Mouse (Mus musculus): ENCODE measurements at regions not wholly inside any gene's neighbourhood (a gene's known extent, or its start where the extent isn't known, plus 50 kb on each side); places are given as distances from the start of the nearest gene placed in this dataset.

DNA sequence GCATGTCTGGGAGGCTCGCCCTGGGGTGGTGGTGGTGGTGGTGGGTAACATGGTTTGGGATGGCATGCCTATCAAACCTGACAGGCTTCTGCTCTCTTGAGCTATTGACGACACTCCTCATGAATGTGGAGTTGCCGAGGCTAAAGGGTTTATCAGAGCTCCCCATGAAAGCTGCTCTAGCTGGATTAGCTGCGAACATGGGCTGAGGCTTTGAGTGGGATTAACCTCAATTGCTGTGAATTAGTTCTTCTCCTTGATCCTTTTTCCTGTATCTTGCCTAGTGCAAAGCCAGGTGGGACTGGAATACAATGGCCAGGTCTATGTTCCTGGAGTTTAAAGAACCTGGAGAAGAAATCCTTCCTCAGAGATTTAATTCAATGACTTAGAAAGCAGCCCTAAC, 150.6 kb downstream of the Nmur2 start:
- Histone ChIP-seq H3K36me3 (no peaks in the 10 kb centered on the region), H3K9me3 (replicated peaks) (no peaks in the 10 kb centered on the region), H3K27ac (no peak overlapping the region), H3K4me1 (no peaks in the 10 kb centered on the region), H3K4me2 (no peak overlapping the region), H3K4me3 (replicated peaks) (no peak overlapping the region), H3K27me3 (no peaks in the 10 kb centered on the region), H3K9ac (no peak overlapping the region)
- ATAC-seq (replicated peaks; ENCODE audit: low FRiP score), result no peak
- 84% methylated on average over 4 of the region's 4 CpGs for WGBS

DNA sequence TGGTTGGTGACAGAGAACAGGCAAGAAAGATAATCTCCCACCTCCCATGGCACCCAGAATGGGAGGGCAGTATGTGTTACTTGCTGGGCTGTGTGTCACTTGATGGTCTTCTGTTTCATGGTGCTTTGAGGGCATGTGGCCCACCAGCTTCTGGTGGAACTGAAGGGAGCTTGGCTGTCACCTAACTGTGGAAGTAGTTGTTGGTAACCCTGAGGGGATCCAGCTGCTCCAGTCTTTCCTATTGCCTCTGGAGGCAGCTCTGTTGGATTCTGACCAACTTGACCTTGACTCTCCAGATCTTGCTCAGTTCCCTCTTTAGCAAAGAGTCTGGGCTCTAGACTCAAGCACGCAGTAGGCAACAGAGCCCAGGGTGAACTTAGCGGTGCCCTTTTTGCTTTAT, 162.2 kb downstream of the Nmur2 start:
- no peak overlapping the region for H3K27ac ChIP-seq
- no peak overlapping the region for H3K4me2 ChIP-seq
- H3K36me3 ChIP-seq, result no peaks in the 10 kb centered on the region
- no peak overlapping the region for H3K4me3 ChIP-seq (replicated peaks)
- 92% methylated on average over 2 of the region's 2 CpGs for WGBS
- H3K4me1 ChIP-seq, result no peaks in the 10 kb centered on the region
- no peaks in the 10 kb centered on the region for H3K27me3 ChIP-seq
- ATAC-seq (replicated peaks; ENCODE audit: low FRiP score), result no peak
- no peaks in the 10 kb centered on the region for H3K9me3 ChIP-seq (replicated peaks)
- H3K9ac ChIP-seq, result no peak overlapping the region

DNA sequence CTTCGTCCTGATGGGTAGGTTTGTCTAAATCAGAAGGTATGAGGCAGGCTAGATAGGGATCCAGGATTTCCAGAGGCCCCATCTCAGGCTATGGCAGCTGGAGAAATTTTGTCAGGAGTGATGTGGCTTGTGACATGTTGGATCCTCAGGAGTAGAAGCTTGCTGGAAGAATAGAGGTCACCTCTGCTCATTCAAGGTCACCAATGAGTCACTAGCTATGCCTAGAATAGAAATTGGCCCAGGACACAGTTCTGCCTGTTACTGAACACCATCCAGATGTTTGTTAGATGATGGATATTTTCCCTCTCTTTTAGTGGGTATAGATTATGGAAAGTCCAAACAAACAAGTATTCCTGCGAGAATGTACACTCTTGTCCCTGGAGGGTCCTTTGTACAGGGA, 173.7 kb downstream of the Nmur2 start:
- Histone ChIP-seq H3K9me3 (replicated peaks) (no peaks in the 10 kb centered on the region), H3K4me3 (replicated peaks) (no peak overlapping the region), H3K9ac (no peak overlapping the region), H3K27me3 (no peaks in the 10 kb centered on the region), H3K27ac (no peak overlapping the region), H3K4me1 (no peaks in the 10 kb centered on the region), H3K4me2 (no peak overlapping the region), H3K36me3 (no peaks in the 10 kb centered on the region)
- no peak for ATAC-seq (replicated peaks; ENCODE audit: low FRiP score)
- 69% methylated on average over 2 of the region's 2 CpGs for whole genome bisulfite sequencing

DNA sequence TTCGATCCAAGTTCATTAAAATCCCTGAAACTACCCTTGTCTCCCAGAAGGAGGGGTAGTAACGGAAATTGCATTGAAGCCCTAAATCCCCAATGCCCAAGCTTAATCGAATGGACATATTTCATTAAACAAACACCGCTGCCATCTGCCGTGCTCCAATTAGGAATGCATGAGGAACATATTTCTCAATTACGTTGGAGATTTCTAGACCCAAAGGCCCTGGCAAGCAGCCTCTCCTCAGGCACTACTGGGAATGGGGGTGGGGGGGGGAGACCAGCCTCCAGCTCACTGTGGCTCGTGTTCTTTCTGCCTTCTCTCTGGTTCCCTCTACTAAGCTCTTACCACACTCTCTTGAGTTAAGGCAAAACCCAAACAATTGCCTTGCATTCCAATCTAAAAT, 181.6 kb downstream of the Nmur2 start:
- no peak overlapping the region for H3K4me3 ChIP-seq (replicated peaks)
- no peak overlapping the region for H3K9ac ChIP-seq
- WGBS, result 85% methylated on average over 7 of the region's 7 CpGs
- H3K9me3 ChIP-seq (replicated peaks), result no peaks in the 10 kb centered on the region
- no peaks in the 10 kb centered on the region for H3K36me3 ChIP-seq
- H3K4me2 ChIP-seq, result no peak overlapping the region
- H3K4me1 ChIP-seq, result no peaks in the 10 kb centered on the region
- no peaks in the 10 kb centered on the region for H3K27me3 ChIP-seq
- no peak for ATAC-seq (replicated peaks; ENCODE audit: low FRiP score)
- H3K27ac ChIP-seq, result no peak overlapping the region

DNA sequence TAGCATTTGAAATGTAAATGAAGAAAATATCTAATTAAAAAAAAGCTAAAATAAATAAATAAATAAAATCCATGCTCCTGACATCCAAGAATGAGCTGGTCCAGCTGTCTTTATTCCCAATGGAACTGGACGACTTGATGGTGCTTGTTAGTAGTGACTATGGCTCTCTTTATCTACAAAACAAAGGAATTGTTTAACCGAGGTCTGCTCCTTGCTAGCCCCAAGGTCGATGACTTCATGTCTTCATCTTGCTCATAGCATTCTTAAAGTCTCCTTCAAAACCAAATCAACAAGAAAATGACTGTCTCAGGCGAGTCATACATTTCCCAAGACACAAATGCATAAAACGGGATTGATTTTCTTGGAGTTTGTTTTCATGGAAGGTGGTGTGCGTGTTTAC, 212.5 kb upstream of the Glra1 start:
- WGBS, result 82% methylated on average over 6 of the region's 6 CpGs

DNA sequence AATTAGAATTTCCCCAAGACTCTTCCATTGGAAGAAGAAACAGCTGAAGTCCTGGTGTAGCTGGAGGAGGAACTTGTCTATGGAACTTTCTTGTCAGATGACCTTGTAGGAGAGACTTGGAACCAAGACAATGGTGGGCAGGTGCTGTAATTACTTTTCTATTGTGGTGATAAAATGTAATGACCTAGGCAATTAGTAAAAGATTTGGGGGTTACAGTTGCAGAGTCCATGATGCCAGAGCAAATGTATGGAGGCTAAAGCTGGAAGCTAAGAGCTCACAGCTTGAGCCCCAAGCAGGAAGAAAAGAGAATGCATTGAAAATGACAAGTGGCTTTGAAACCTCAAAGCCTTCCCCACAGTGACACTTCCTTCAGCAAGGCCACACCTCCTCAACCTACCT, 208.6 kb upstream of the Glra1 start:
- Histone ChIP-seq H3K27me3 (no peaks in the 10 kb centered on the region), H3K27ac (no peak overlapping the region), H3K4me3 (replicated peaks) (no peak overlapping the region), H3K9ac (no peak overlapping the region), H3K36me3 (no peaks in the 10 kb centered on the region), H3K4me1 (no peaks in the 10 kb centered on the region), H3K9me3 (replicated peaks) (no peaks in the 10 kb centered on the region), H3K4me2 (no peak overlapping the region)
- ATAC-seq (replicated peaks; ENCODE audit: low FRiP score), result no peak

More for the DNA sequence above, 212.5 kb upstream of the Glra1 start:
- no peaks in the 10 kb centered on the region for H3K9me3 ChIP-seq (replicated peaks)
- no peaks in the 10 kb centered on the region for H3K36me3 ChIP-seq
- H3K4me3 ChIP-seq (replicated peaks), result no peak overlapping the region
- no peak overlapping the region for H3K27ac ChIP-seq
- no peaks in the 10 kb centered on the region for H3K4me1 ChIP-seq
- ATAC-seq (replicated peaks; ENCODE audit: low FRiP score), result no peak
- H3K9ac ChIP-seq, result no peak overlapping the region
- H3K4me2 ChIP-seq, result no peak overlapping the region
- no peaks in the 10 kb centered on the region for H3K27me3 ChIP-seq

DNA sequence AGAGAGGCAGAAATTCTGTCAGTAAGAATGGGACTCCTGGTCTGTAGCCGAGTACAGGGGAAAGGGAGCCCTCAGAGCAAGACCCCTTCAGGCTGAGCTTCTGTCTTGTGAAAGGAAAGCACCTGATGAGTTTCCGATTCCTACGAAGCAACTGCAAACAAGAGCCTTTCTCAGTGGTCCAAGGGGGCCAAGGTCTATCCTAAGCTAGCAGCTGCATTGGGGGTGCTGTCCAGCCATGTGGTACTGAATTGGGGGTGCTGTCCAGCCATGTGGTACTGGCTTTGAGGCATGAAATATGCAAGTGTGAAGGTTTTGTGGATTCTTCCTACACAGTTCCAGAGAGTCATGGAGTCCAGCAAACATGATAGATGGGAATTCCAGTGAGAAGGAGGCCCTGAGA, 202.7 kb upstream of the Glra1 start:
- Histone ChIP-seq H3K9ac (no peak overlapping the region), H3K4me2 (no peak overlapping the region), H3K4me3 (replicated peaks) (no peak overlapping the region), H3K9me3 (replicated peaks) (no peaks in the 10 kb centered on the region), H3K36me3 (no peaks in the 10 kb centered on the region), H3K4me1 (no peaks in the 10 kb centered on the region), H3K27me3 (no peaks in the 10 kb centered on the region), H3K27ac (no peak overlapping the region)
- no peak for ATAC-seq (replicated peaks; ENCODE audit: low FRiP score)
- WGBS, result 86% methylated on average over 3 of the region's 3 CpGs

DNA sequence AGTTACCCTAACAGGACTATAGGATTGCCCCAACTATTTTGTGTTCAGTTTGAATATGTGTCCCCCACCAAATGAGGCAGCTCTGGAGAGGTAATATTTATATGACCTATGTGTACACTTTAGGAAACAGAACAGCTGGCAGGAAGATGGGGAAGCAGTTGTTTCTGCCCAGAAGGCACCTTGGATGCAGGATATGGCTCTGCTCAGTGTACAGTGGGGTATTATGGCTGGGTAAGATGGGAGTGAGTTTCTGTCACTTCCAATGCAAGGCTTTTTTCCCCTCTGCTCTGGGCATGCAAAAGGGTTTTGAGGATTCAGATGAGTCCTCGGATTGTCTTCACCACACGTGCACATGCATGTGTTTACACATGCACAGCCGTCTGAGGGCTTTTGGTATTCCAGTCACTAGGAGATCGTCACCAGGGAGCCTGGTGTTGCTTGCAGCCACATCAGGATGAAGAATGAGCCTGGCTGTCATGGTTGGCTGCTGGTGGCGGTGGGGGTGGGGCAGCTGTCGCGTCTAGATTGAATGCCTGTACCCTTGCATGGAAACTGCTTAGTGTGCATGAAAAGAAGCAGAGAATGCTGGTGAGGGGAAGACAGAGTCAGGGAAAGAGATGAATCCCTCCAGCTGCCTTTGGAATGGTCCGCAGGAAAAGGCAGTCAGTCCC, 183.3 kb upstream of the Glra1 start:
- WGBS, result 21% methylated on average over 8 of the region's 8 CpGs
- 0 out of 2 replicates have a peak, but pooled peaks have one; percentile 36 for ATAC-seq (replicated peaks; ENCODE audit: low FRiP score)
- no peaks in the 10 kb centered on the region; the same call in 1 of the 2 replicates for H3K4me1 ChIP-seq
- no peak overlapping the region for H3K4me3 ChIP-seq (replicated peaks)
- no peaks in the 10 kb centered on the region for H3K9me3 ChIP-seq (replicated peaks)
- no peak overlapping the region for H3K4me2 ChIP-seq
- H3K27me3 ChIP-seq, result no peaks in the 10 kb centered on the region
- no peak overlapping the region for H3K9ac ChIP-seq
- H3K27ac ChIP-seq, result no peak overlapping the region
- H3K36me3 ChIP-seq, result no peaks in the 10 kb centered on the region

DNA sequence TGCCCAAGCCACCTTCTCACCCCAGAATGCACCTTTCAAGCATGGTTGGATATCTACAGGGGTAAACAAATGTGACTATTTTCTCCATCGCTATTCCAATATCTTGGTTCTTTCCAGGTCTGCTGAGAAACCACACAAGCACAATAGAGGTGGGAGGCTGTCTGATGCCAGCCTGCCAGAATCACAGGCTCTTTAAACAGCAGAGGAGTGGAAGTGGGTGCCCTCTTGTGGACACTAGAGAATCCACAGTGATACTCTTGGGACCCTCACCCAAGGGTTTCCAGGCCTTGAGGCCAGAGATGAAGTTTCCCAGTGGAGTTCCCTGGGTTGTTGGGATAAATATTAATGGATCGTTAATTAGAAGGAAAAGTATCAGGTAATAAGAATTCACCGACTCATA, 181.6 kb upstream of the Glra1 start:
- ATAC-seq (replicated peaks; ENCODE audit: low FRiP score), result no peak

DNA sequence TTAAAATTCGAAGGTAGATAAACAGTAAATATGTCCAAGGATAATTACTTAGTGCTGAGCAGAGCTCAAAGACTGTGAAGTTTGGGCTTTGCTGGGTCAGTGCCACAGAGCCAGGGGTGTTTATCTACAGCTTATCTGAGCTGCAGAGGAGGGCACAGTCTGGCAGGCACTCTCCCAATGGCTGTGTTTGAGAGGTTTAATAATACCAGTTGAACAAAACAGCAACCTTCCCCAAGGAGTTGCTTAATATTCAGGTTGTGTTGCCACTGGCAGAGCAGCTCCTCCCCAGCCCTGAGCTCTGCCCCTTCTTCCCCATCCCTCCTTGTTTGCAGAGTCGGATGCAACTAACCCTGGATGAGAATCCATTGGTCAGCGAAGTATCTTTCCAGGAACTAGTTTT, 173.0 kb upstream of the Glra1 start:
- H3K9ac ChIP-seq, result no peak overlapping the region
- no peaks in the 10 kb centered on the region for H3K4me1 ChIP-seq
- WGBS, result 89% methylated on average over 3 of the region's 3 CpGs
- no peaks in the 10 kb centered on the region for H3K9me3 ChIP-seq (replicated peaks)
- H3K27me3 ChIP-seq, result no peaks in the 10 kb centered on the region
- no peak overlapping the region for H3K4me3 ChIP-seq (replicated peaks)
- H3K36me3 ChIP-seq, result no peaks in the 10 kb centered on the region
- no peak for ATAC-seq (replicated peaks; ENCODE audit: low FRiP score)
- H3K4me2 ChIP-seq, result no peak overlapping the region
- H3K27ac ChIP-seq, result no peak overlapping the region

More for the DNA sequence above, 181.6 kb upstream of the Glra1 start:
- Histone ChIP-seq H3K9me3 (replicated peaks) (no peaks in the 10 kb centered on the region), H3K27ac (no peak overlapping the region), H3K4me3 (replicated peaks) (no peak overlapping the region), H3K4me2 (no peak overlapping the region), H3K36me3 (no peaks in the 10 kb centered on the region), H3K27me3 (no peaks in the 10 kb centered on the region), H3K4me1 (no peaks in the 10 kb centered on the region; the same call in 1 of the 2 replicates), H3K9ac (no peak overlapping the region)
- 80% methylated on average over 3 of the region's 3 CpGs for WGBS

DNA sequence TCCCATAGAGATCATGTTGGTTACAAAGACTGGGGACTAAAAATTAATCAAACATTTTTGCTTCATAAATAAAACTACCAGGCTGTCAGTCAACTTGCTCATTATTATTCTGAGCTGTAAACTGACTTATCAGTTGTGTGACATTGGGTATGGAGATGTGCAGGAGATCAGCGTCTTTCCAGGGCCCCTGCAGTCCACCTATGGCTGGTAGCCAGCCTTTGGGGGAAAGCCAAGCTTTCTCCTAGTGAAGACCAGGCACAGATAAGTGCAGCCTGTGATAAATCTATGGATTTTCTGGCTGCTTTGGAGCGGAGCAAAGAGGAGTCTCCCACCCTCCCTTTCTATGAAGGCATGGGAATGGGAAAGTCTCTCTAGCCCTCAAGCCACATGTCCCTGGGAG, 172.0 kb upstream of the Glra1 start:
- Histone ChIP-seq H3K36me3 (no peaks in the 10 kb centered on the region), H3K4me1 (no peaks in the 10 kb centered on the region), H3K9me3 (replicated peaks) (no peaks in the 10 kb centered on the region), H3K9ac (no peak overlapping the region), H3K4me2 (no peak overlapping the region), H3K27ac (no peak overlapping the region), H3K4me3 (replicated peaks) (no peak overlapping the region), H3K27me3 (no peaks in the 10 kb centered on the region)
- no peak for ATAC-seq (replicated peaks; ENCODE audit: low FRiP score)
- 78% methylated on average over 2 of the region's 2 CpGs for WGBS

DNA sequence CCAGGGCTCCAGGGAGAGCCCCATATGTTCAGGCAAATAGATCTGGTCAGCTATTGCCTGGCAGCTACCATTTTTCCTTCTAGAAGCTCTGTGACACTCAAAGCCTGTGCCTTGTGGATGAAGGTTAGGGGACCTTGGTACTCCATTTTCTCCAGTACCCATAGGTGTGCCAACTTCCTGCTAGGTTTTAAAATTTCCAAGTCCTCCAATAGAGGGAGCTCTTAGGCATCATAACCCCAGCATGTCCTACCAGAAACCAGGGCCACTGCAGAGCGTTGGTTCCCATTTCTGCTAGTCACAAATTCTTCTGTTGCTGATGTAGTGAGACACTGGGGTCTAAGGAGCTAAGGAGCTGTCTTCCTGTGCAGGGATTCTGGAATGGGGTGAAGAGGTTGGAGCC, 165.3 kb upstream of the Glra1 start:
- H3K27ac ChIP-seq, result no peak overlapping the region
- no peaks in the 10 kb centered on the region for H3K36me3 ChIP-seq
- no peak for ATAC-seq (replicated peaks; ENCODE audit: low FRiP score)
- no peaks in the 10 kb centered on the region for H3K9me3 ChIP-seq (replicated peaks)
- H3K4me1 ChIP-seq, result no peaks in the 10 kb centered on the region
- no peaks in the 10 kb centered on the region for H3K27me3 ChIP-seq
- no peak overlapping the region for H3K4me3 ChIP-seq (replicated peaks)
- no peak overlapping the region for H3K9ac ChIP-seq
- WGBS, result 73% methylated on average over 1 of the region's 1 CpGs
- no peak overlapping the region for H3K4me2 ChIP-seq

DNA sequence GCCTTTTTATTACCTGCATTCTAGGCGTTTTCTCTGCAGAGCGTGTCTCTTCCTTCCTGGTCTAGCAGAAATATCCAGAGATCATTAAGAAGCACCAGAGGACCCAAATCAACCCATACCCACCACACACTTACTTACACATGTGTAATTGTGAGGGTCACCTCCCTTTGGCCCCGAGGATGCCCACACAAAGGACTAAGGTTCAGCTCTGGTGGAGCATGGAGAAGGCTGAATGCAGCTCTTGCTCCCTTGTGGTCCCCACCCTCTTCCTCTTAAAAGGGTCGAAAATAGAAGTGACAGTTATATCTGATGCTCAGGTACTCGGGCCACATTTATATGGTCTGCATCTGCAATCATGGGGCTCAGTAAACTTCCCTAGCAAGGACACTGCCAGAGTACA, 164.5 kb upstream of the Glra1 start:
- H3K4me2 ChIP-seq, result no peak overlapping the region
- no peak overlapping the region for H3K4me3 ChIP-seq (replicated peaks)
- H3K27ac ChIP-seq, result no peak overlapping the region
- 44% methylated on average over 5 of the region's 5 CpGs for WGBS
- no peak overlapping the region for H3K9ac ChIP-seq
- no peaks in the 10 kb centered on the region for H3K9me3 ChIP-seq (replicated peaks)
- H3K36me3 ChIP-seq, result no peaks in the 10 kb centered on the region
- H3K27me3 ChIP-seq, result no peaks in the 10 kb centered on the region
- ATAC-seq (replicated peaks; ENCODE audit: low FRiP score), result no peak
- H3K4me1 ChIP-seq, result no peaks in the 10 kb centered on the region
